Mouse (Mus musculus) natural killer cell, adult 2 months (primary cell): ENCODE measurements around the gene Arhgap18.
"Not testable (repeated sequence)": the region's sequence is repeated elsewhere in the genome, so short reads cannot be mapped to it uniquely, and the experiment has no call there.

Experiments used
- DNase-seq, 2 experiments: peaks; one replicate each; pipeline ENCODE4 v3.0.0; 2022; ENCODE audit warnings: low spot score in 2 of 2

Gene Arhgap18

GRCm38 (mm10) chr10:26900426-26900825 is 147.2 kb downstream of the Arhgap18 start:
- DNase-seq: no peak

- DNase-seq: no peak
Observed at GRCm38 (mm10) chr10:26903781-26904180, 150.6 kb downstream of the Arhgap18 start.

DNA sequence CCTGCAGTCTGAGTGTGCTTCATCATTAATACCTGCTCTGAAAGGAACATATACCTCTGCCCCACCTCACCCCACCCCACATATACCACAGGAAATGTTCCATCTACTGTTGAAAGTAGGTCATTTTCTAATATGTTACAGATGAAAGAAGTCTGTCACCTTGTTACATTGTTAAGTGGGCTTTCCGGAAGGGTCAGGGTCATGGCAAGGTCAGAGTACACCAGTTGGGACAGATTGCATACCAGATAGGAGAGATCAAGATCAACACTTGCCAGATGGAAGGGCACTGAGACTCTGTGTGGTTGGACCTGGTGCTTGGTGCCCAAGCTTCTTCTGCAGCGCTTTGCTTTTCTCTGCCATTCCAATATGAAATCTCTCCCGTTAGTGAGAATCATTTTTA is 158.0 kb downstream of the Arhgap18 start:
- no peak for DNase-seq

DNA sequence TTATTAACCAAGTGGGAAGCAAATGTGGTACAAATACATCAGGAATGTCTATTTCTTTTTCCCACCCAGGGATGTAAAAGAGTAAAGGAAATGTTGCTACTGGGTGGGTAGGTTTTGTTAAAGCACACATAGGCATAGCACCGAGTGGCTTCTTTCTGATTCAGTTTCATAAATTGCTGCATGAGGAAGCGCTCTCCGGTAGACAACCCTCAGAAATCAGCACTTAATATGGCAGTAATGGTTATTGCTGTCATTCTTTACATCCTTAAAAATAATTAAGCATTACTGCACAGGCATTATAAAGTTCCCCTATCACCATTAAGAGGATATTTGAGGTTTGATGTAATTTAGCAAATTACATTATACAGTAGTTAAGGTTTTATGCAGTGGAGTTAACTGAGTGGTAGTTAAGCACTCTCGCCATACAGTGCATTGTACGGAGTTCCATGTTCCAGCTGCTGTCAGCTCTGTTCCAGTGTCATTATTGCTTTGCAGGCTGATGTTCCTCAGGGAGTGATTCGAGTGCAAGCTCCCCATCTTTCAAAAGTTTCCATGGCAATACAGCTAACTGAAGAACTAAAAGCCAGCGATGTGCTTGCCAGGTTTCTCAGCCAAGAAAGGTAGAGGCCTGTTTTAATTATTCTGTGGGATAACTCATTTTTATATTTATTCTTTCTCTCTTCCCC is 159.0 kb downstream of the Arhgap18 start:
- DNase-seq: no peak

- no peak for DNase-seq
Observed at GRCm38 (mm10) chr10:26912807-26913206, 159.6 kb downstream of the Arhgap18 start.

- peak in 1 of 2 experiments; percentile 2 for DNase-seq
Observed at GRCm38 (mm10) chr10:26919307-26919977, 166.2 kb downstream of the Arhgap18 start.

DNA sequence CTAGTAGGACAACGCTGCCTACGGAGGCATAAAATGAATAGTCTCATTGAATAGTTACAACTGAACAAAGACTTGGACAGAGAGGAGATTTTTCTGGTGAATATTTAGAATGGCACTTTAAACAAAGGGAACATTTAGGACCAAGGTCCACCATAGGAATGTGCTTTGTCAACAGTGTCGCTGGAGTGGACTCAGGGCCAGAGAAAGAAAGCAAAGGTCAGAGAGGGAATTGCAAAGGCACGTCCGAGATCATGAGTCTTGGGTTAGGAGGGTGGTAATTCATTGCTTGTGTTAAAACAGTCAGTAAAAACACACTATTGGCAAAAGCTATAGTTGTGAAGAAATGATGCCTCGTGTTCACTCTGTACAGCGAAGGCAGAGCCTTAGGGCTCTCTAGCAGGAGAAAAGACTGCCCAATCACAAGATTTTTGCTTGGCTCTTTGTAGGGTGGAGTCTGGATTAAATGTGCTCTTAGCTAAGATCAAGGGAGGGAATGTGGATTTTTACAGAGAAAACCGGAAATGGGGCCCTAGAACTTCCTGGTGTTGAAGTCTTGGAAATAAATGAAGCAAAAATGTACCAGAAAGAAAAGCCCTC is 167.3 kb downstream of the Arhgap18 start:
- no peak for DNase-seq

- not testable (repeated sequence) for DNase-seq
Observed at GRCm38 (mm10) chr10:26936056-26936455, 182.8 kb downstream of the Arhgap18 start.

GRCm38 (mm10) chr10:26938464-26938863 is 185.2 kb downstream of the Arhgap18 start:
- DNase-seq: not testable (repeated sequence)

- no peak for DNase-seq
Observed at GRCm38 (mm10) chr10:26939549-26939948, 186.3 kb downstream of the Arhgap18 start.

DNA sequence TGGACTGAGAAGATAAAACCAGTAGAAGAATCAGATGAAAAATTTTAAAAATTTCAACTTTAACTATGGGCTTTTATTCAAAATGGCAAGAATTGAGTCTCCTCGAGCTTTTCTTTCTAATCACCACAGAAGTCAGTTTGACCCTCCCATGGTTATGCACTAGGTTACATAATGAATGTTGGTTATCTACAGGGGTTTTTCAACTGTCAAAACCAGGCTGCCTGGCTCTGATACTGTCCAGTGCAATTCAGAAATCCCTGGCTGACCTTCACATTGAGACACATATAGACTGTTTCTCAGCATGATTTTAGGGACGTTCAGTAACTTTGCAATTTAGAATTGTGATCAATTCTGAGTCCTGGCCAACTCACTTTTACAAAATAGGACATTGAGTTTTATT is 195.1 kb downstream of the Arhgap18 start:
- no peak for DNase-seq

DNA sequence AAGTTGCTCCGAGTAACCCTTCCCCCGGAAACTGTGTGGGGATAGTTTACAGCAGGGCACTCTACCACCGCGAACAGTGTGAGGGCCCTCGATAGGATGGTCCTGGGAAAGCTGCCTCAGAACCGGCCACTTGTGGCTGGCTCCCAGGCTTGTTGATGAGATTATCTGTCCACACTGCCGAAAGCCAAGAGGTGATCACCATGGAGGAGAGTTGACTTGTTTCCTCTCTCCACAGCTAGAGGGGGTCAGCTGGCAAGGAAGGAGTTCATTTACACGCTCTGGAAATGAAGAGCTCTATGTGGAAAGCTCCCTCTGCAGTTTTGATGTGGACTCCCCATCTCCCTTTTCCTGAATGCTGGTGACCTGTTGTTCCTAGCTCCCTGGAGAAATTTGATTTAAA is 196.4 kb downstream of the Arhgap18 start:
- DNase-seq: no peak

- DNase-seq: no peak
Observed at GRCm38 (mm10) chr10:26950448-26950847, 197.2 kb downstream of the Arhgap18 start.

DNA sequence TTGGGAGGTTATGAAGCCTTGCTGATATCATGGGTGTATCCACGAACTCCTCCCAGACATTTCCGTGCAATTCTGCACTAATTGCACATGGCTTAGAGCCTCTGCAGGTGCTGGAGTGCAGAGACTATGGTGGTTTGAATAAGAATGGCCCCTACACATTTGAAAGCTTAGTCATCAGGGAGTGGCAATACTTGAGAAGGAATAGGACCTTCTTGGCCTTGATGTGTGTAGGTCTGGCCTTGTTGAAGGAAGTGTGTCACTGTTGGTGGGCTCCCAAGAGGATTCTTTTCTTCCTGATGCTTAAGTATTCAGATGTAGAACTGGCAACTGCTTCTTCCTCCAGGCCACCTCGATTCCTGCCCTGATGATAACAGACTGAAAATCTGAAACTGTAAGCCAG is 205.3 kb downstream of the Arhgap18 start:
- DNase-seq: no peak
